Mouse (Mus musculus) A20 (cell line): Measurements from ENCODE around the gene Tmod2.
A peak's percentile ranks its signal among the peaks of the same experiment; 100 is the strongest.
"Not testable (repeated sequence)": the region's sequence is repeated elsewhere in the genome, so short reads cannot be mapped to it uniquely, and the experiment has no call there.

Experiments
- DNase-seq: peaks from one replicate; pipeline ENCODE4 v3.0.0-alpha.2; 2011; ENCODE audit warnings: low read depth, low spot score

Tmod2 gene

DNA sequence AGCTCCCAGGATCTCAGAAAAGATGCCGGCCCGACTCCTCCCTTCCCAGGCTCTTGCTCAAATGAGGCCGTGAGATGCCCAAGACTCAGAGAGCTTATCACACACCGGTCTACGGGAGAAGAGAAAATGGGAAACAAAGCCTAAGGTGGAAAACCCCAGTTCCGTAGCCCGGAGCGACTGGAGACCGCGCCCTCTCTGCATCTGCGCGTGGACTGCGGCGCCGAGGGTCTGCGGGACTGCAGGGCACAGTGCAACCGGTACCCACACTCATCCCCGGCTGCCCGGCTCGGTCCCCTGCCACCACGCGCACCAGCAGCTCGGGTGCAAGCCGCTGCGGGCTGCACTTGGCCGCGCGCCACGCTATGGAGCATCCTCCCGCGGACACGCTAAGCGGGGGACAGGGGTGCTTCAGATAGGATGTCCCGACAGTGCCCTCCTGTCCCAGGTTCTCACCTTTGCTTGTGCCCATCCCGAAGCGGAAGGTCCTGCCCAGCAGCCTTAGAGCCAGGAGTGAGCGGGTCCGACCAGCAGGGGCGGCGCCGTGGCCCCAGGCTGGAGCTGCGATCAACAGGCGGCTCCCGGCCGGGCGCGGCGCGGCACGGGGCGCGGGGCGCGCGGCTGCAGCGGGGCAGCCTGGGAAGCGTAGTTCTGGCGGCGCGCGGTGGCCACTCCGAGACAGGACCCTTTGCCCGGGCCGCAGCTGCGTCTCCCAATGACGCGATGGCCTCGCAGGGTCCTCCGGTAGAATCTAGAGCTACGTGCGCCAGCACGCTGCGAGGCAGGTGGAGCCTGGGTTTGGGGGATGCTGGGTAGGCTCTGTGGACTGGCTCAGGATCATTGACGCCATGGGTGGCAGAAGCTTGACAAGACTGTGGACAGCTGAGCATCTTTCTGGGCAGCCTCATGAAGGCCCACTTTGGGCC lies at the start of gene Tmod2:
Gene Tmod2, minus strand, starts transcription at position 755 of the 923 bp plus-strand sequence.
- DNase-seq = no peak

DNA sequence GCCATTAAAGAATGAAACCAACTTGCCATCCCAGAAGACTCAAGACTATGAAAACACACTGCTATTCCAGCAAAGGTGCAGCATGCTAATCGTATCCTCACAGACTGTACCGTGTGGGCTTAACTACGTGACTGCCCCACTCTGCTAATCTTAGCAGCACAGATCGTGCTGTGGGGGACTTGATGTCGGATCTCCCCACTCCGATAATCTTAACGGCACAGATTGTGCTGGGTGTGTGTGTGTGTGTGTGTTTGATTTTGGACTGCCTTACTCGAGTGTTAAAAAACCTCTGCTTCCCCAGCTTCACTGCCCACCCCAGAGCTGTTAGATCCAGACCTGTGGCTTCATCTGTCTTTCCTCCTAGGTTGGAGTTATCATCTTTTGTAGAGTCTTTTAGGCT lies 49.8 kb upstream of the Tmod2 start:
- DNase-seq = no peak

DNA sequence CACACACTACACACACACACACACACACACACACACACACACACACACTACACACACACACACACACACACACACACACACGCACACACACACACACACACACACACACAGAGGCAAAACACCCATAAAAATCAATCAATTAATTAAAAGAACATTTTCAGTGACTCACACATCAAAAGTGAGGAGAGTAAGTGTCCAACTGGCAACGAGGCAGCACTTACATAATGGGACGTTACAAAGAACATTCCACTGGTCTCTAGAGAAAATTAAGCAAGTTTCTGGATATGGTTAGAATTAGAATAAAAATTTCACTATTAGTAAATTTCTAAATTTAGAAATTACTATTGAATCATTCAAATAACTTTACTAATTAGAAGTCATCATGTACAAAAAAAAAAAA lies 45.3 kb upstream of the Tmod2 start:
- DNase-seq = not testable (repeated sequence)

DNA sequence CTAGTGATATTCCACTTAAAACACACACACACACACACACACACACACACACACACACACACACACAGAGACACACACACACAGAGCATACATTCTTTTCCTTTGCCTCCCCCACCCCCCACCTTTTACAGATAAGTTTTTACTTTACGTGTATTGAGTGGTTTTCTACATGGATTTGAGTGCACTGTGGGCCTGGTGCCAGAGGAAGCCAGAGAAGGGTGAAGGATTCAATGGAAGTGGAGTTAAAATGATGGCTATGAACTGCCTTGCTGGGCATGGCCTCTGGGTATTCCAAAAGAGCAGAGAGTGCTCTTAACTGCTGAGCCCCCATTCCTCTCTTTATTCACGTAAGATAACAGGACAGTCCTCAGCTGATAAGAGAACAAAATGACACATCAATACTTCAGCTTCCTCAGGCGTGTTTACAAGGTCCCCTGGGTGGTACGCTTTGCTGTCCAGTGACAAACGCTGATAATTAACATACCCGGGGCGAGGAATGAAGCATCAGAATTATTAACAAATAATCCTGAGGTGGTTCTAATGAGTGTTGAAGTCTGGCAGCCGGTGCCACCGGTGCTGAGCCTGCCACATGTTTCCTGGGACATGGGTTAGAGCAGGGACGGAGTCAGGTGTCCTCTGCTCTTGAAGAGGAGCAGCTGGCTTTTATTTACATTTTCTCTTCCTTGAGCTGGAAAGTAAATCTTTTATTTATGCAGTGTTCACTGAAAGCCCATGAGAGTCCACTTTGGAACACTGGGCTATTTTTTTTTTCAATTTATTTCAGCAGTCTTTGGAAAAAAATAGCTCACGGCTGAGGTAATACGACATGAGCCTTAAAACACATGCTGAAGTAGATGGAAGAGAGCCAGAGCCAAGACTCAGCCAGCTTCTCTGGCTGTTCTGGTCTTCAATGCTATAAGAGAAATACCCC lies 43.1 kb upstream of the Tmod2 start:
- no peak for DNase-seq

DNA sequence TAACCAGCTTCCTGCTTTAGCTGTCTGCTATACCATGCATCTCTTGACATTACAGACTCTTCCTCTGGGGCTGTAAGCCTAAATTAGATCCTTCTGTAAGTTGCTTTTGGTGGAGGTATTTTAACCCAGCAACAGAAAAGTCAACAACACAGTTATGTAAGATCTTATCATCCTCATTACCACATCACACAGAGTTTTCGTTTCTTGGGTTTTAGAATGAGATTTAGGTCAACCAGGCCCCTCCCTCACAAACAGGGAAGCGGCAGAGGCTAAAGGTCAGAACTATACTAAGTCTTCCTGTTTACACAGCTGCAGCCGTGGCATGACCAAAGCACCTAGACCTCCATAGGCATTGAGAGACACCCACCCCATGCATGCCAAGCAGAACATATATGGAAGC lies 34.3 kb upstream of the Tmod2 start:
- peak; percentile 35 for DNase-seq

DNA sequence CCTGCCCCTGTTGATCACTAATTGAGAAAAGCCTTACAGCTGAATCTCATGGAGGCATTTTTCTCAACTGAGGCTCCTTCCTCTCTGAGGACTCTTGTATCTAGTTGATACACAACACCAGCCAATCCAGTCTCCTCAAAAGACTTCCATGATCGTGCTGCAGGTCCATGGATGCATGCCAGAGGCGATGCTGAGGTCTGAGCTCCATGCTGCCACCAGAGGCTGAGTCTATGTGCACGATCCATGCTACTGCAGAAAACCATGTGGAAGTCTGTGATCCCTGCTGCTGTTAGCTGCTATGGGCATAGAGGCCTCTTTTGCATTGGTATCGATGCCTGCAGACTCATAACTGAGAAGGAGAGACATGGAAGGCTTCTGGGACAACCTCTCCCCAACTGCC lies 23.1 kb upstream of the Tmod2 start:
- no peak for DNase-seq

DNA sequence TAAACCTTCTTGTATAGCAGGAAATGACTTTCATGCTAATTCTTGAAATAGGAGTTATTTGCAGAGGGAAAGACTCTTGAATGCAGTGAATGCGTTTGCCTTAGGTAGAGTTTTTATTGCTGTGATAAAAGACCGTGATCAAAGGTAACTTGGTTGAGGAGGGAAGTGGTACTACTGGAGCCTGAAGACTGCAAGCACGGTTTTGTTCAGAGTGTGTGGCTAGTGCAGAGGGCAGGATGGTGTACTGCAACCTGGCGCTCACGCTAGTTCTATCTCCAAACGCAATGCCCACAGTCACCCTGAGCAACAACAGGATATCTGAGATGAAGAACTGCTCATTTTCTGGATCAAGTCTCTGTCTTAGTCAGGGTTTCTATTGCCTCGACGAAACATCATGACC lies 22.5 kb upstream of the Tmod2 start:
- no peak for DNase-seq

DNA sequence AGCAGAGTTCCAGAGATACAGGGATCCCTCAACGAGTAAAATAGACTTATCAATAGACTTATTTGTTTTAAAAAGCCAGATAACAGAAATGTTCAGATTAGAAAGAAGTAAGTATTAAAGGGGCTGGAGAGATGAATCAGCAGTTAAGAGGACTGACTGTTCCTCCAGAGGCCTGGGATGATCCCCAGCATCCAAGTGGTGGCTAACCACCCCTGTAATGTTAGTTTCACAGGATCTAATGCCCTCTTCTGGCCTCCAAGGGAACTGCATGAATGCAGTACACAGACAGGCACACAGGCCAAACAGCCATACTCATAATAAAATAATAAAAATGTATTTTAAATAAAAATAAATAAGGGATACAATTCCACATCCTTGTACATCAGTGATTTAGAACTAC lies 21.8 kb upstream of the Tmod2 start:
- DNase-seq = no peak

DNA sequence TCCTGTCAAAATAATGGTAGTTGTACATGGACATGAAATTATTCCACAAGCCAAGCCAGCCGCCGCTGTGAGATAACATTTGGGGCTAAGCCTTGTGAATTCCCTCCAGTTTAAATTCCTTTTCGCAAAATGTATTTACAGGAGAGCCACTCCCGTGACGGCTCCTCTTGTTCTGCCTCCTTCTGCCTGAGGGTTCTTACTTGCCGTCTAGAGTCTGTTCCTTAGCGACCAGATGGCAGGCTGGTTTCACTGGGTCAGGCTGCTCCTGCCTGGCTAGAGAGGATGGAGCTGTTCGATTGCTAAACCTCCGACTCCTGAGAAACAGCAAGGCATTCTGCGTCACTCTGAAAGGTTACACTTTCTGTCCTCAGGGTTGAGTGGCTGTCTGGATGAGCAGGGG lies 21.0 kb upstream of the Tmod2 start:
- DNase-seq = no peak

DNA sequence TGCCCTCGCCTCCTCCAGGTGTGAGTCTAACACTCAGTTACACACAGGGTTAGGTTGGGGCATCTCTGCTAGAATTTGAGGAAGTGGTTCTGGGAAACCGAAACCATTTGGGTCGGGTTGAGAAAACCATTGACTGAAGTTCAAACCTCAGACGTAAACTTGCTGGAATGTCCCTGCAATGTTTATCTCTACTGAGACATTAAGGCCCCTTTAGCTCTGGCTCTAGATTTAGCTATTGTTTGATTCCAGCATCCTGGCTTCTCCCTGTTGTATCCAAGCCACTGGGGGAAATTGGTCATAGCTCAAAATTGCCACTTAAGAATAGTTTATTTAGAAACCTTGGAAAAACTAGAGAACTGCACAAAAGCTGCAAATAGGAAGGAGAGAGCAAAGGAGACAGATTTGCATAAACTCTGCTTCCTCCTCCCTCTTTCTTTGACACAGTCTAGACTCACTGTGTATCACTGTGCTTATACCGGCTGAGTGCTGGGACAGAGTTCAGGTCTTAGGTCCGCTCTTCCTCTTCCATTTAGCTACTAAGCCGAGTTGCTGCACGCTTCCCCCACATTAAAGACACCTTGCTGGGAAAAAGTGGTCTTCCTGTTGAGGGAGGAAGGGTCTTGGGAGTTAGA lies 19.8 kb upstream of the Tmod2 start:
- peak; percentile 81 for DNase-seq

DNA sequence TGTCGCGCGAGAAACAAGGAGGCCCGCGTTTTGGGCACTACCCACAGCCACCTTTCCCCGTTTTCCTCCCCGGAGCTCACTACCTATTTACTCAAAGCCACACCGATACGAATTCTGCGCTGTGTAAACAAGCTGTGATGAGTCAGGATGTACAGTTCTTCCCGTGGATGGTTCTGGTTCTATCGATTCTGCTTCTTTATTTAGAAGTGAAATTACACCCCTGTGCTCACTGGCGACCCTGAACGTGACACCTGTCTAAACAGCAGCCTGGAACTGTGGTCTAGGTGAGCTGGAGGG lies 15.1 kb upstream of the Tmod2 start:
- DNase-seq = no peak

DNA sequence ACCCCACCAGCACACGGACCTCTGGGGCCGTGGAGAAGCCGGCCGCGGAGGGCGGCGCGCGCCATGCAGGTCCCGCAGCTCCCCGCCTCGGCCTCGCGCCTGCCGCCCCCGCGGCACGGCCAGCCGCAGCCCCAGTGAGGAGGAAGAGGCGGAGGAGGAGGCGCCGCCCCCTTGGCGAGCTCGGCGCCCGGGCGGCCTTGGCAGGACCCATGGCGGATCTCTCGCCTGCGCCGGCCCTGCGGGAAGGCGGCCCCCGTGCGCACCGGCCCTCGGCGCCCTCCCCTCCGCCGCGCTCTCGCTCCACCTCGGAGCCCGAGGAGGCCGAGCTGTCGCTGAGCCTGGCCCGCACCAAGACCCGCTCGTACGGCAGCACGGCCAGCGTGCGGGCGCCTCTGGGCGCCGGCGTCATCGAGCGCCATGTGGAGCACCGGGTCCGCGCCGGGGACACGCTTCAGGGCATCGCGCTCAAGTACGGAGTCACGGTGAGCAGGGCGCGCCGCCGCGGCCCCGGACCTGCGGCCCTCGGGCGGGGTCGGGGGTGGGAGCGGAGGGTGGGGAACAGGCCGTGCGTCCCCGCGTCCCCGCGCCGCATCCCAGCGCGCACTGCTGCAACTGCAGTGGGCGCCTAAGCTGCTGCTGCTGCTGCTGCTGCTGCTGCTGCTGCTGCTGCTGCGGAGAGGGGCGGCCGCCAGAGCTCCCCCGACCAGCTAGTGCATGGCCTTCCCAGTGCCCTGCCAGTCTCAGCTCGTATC lies 14.6 kb upstream of the Tmod2 start, which contains the start of gene Lysmd2:
Gene Lysmd2, plus strand, starts transcription at position 186 of the 752 bp plus-strand sequence.
- DNase-seq = peak; percentile 76

DNA sequence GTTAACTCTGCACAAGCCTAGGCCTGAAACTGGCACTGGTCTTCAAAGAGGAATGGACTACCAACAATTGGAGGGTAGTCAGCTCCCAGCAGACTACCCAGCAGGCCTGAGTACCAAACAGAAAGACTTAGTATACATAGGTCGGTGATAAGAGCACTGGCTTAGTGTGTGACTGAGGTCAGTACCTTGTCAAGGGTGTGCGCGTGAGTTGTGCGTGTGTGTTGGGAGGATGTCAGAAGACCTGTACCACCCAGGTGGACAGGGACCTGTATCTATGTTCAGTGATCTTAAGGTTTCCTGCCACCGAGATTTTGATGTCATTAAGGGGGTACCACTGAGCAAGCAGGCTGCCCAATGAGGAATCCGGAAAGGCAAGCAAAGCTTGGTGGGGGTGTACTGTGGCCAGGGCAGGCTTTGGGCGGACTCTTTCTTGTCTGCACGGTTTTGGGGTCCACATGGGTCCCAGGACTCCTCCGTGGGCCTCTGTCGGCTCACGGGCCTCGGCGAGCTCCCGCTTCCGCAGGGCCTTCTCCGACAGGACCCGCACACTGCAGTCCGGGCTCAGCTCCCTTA lies 13.9 kb upstream of the Tmod2 start:
- peak; percentile 43 for DNase-seq

DNA sequence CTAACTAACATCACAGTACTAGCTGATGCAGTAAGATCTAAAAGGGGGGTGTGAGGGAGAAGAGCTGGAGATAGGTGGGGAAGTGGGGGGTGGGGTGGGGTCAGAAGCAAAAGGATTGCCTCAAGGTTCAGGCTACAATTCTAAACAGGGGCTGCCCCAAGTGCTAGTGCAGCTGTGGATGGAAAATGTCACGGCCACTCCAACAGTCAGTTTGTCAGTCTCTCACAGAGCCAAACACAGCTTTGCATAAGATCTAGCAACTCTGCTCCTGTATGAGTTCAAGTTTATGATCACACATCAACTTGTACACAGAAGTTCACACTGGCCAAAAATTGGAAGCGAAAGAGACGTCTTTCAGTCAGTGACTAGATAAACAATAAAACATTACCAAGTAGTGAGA lies 10.3 kb upstream of the Tmod2 start:
- peak; percentile 50 for DNase-seq

DNA sequence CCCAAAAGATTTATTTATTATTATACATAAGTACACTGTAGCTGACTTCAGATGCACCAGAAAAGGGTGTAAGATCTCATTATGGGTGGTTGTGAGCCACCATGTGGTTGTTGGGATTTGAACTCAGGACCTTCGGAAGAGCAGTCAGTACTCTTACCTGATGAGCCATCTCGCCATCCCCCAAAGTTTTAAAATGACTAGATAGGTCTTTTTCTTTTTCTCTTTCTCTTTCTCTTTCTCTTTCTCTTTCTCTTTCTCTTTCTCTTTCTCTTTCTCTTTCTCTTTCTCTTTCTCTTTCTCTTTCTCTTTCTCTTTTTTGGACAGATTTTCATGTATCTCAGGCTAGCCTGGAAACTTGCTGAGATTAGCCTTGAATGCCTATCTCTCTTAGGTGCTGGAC lies 8.6 kb upstream of the Tmod2 start:
- DNase-seq = not testable (repeated sequence)

DNA sequence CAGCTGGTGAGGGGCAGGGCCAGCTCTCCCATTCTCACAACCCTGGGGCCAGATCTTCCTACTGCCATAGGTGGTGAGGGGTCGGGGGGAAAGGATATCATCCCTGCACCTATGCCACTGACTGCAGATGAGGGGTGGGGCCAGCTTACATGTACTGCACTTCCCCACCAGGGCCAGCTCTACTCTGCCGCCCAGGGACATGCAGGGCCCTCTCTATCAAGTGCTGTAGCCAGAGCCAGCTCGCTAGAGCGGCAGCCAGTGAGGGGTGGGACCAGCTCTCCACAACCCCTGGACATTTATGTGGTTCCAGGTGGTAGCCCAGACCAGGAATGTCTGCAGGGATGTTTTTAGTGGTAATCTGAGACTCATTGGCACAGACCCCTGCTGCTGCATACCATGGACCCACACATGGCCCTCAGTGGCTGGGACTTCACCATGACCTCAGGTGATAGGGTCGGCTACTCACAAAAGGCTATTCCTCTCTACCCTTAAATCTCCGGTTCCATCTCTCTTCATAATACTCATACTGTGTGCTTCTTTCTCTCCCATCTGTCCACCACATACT lies 7.8 kb upstream of the Tmod2 start:
- DNase-seq = no peak

DNA sequence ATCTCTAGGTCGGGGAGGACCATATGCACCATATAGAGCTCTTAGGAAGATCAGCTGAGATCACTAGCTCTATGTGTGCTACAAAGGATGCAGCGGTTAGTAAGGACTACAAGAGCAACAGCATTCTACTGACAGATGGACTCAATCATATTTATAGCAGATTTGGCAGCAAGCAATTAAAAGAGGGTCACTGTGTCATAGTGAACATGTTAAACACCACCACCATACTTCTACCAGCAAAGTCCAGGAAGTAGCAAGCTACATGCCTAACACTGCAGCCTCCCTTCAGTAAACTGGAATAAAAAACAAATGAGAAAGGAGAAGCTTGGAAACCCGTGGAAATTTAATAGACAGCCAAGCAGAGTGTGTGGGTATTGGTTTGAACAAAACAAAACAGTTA lies 5.4 kb upstream of the Tmod2 start:
- no peak for DNase-seq

DNA sequence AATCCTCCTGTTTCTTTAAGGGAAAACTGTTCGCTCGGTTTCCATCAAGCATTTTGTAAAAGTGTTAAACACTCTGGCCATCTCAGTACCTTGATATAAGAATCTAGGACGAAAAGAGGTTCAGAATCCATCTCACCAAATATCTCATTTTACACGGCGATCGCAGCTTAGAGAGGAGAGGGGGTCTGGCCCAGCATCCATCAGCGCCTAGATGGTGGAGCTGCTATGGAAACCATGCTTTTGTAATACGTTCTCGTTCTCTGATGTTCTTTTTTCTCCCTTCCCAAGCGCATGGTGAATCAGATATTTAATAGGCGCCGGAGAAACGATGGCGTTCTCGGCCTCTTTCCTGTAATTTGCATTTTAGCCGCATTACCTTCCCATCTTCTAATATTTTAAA lies 1.2 kb downstream of the Tmod2 start:
- DNase-seq = no peak

DNA sequence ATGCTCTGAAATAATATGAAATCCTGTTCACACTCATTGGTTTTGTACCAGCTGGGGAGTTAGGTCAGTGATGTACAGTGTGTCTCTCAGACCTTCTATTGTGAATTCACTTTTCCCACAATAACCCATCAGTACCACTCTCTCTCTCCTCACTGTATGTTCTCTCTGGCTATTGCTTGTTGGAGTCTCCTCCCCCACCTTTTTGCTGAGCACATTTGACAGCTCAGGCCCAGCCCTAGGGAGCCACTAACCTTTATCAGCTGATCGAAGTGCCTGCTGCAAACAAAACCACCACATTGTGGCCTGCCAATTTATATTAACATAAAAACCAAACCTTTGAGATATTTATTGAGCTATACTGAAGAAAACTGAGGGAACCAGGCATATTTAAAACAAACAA lies 1.6 kb downstream of the Tmod2 start:
- no peak for DNase-seq

DNA sequence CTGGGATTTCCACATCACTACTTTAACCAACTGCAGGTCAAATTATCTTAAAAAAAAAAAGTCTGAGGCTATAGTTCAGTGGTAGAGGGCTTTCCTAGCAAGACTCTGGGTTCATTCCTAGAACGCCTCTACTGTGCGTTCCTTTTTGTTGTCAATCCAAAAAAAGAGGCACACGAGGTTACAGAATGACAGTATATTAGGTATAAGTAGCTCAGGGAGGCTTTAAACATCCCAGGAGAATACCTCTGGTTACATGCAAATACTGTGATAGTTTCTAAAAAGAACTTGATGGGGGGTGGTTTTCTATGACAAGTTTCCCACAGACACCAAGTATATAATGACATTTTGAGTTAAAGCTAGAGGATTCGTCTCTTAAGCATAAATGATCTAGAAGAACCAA lies 3.6 kb downstream of the Tmod2 start:
- DNase-seq = no peak

DNA sequence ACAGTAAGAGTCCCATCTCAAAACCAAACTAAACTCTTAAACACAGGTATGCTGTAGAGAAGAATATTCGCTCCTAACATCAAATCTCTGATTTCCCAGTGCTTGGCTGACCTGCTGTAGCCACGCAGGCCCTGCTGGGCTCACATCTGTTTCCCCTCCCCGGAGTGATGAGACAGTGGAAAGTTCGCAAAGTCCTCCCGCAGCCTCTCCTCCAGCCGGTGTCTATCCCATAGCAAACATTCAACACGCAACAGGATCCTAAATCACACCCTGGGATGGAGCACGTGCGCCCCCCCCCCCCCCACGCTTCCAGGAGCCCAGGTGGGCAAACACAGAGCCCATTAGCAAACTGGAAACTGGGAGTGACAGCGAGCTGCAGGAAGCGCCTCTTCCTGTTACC lies 9.6 kb downstream of the Tmod2 start:
- DNase-seq = no peak
